Mouse (Mus musculus) midbrain, postnatal 0 days (tissue): ENCODE results near the gene Guca1a. TPM values are rescaled to one million over a fixed set of nuclear protein-coding genes. Genes with fewer than 3 reads are reported as not detected.

Experiments used
- ATAC-seq: fragments of 200-750 bp; cut with Nextera tagmentation; 2 replicates; pipeline ENCODE4 v1.8.0; 2017; ENCODE audit warnings: moderate number of reproducible peaks, mild to moderate bottlenecking, moderate TSS enrichment, moderate library complexity; ENCODE audit not compliant: low FRiP score
- DNase-seq: peaks from one replicate; pipeline ENCODE4 v3.0.0-alpha.2; 2015; ENCODE audit warnings: low spot score
- H3K27ac ChIP-seq: fragments of 300-500 bp; sonication (generic); 2 replicates; pipeline ENCODE4 v1.5.1; 2014; ENCODE audit warnings: low read depth, mild to moderate bottlenecking, low read length, mixed read lengths
- H3K27me3 ChIP-seq: fragments of 300-500 bp; sonication (generic); 2 replicates; pipeline ENCODE4 v1.6.1; 2014; ENCODE audit warnings: low read length, control low read depth, mixed read lengths; ENCODE audit not compliant: insufficient read depth
- H3K36me3 ChIP-seq: fragments of 300-500 bp; sonication (generic); 2 replicates; pipeline ENCODE4 v1.6.1; 2014; ENCODE audit warnings: low read length, control low read depth, mixed read lengths; ENCODE audit not compliant: insufficient read depth
- H3K4me1 ChIP-seq: fragments of 300-500 bp; sonication (generic); 2 replicates; pipeline ENCODE4 v1.6.1; 2014; ENCODE audit warnings: mild to moderate bottlenecking, control low read depth, antibody characterized with exemption, low read length, mixed read lengths; ENCODE audit not compliant: insufficient read depth
- H3K4me2 ChIP-seq: fragments of 300-500 bp; sonication (generic); 2 replicates; pipeline ENCODE4 v1.6.1; 2014; ENCODE audit warnings: low read depth, mild to moderate bottlenecking, low read length, mixed read lengths; ENCODE audit not compliant: poor library complexity, severe bottlenecking
- H3K4me3 ChIP-seq: fragments of 300-500 bp; sonication (generic); 2 replicates; pipeline ENCODE4 v1.5.1; 2014; ENCODE audit warnings: low read depth, mild to moderate bottlenecking, low read length, moderate library complexity
- H3K9ac ChIP-seq: fragments of 300-500 bp; sonication (generic); replicated peaks from 2 replicates; pipeline ENCODE4 v1.6.1; 2014; ENCODE audit warnings: mild to moderate bottlenecking, low read length, moderate library complexity, mixed read lengths; ENCODE audit not compliant: poor library complexity, severe bottlenecking
- H3K9me3 ChIP-seq: fragments of 300-500 bp; sonication (generic); 2 replicates; pipeline ENCODE4 v1.6.1; 2016; ENCODE audit warnings: low read length, control low read depth
- CTCF ChIP-seq: IDR thresholded peaks from 2 replicates; pipeline ENCODE4 v1.5.1; 2016; ENCODE audit warnings: antibody characterized with exemption, mild to moderate bottlenecking
- WGBS: fragments of 180-500 bp; shearing (Covaris S2); extraction: QIAGEN DNeasy Blood & Tissue Kit; methylation state at CpG from one replicate; pipeline ENCODE4 v1.1.7; 2014; 5-methylcytosine and 5-hydroxymethylcytosine counted together
- polyA plus RNA-seq: library from polyadenylated mRNA; unstranded; fragments of >200 nt; fragmentation: Nextera tagmentation; extraction: Ambion mirVana; gene quantifications from 2 replicates; pipeline ENCODE4 v1.2.1, GENCODE M21; 2015
- total RNA-seq: library from RNA; depleted of rRNA; stranded (reverse); fragments of >200 nt; gene quantifications from 2 replicates; pipeline ENCODE4 v1.2.3, GENCODE M21; 2014

Gene Guca1a
- total and polyA plus RNA-seq, 2 experiments from 2014 or later = 1.3 TPM; not detected in 1

DNA sequence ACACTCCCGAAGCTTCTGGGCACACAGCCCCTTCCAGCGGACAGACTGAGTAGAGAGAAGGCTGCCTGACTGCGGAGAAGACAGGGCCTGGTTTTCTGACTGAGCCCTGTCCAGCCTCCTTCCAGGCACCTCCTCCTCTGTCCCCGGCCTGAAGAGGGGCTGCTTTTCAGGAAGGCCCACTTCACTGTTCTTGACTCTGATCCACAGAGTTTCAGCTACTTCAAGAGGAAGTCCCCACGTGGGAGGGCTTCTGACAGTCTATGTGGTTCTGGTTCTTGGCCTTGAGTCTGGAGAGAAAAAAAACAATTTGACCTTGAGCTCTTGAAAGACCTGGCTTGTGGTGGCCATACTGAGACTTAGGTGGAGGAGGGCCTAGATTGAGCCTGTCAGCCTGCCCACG is 43.7 kb upstream of the Guca1a start:
- Histone ChIP-seq H3K4me3 (no peak overlapping the region), H3K9me3 (no peaks in the 10 kb centered on the region), H3K27me3 (no peaks in the 10 kb centered on the region), H3K36me3 (no peaks in the 10 kb centered on the region), H3K9ac (no peak overlapping the region), H3K4me2 (no peak overlapping the region), H3K4me1 (peaks cover 6% of the 10 kb centered on the region; the same call in 1 of the 2 replicates), H3K27ac (no peak overlapping the region)
- 77% methylated on average over 6 of the region's 6 CpGs for WGBS
- no peak for ATAC-seq
- TF ChIP-seq CTCF = no peak
- no peak for DNase-seq

DNA sequence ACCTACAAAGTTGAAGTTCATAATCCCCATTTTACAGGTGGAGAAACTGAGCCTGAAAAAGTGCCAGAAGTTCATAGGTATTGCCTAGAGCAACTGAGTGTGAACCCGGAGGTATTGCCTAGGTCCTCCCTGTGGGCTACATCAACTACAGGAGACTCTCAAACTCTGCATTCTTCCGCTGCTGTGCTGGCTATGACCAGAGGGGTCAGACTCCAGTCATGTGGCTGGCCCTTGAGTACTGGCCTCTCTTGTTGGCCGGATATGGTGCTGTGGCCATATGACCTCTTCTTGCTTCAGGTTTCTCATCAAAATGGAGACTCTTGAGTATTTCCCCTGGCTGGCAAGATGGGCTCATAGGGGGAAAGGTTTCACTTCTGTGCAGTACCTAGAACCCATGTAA is 41.9 kb upstream of the Guca1a start:
- H3K4me2 ChIP-seq = no peak overlapping the region
- peaks cover 6% of the 10 kb centered on the region; the same call in 1 of the 2 replicates for H3K4me1 ChIP-seq
- H3K4me3 ChIP-seq = no peak overlapping the region
- no peak overlapping the region for H3K27ac ChIP-seq
- peaks cover 9% of the 10 kb centered on the region for H3K27me3 ChIP-seq
- no peak for TF ChIP-seq CTCF
- no peaks in the 10 kb centered on the region for H3K9me3 ChIP-seq
- 91% methylated on average over 3 of the region's 3 CpGs for WGBS
- no peak for ATAC-seq
- no peak overlapping the region for H3K9ac ChIP-seq
- no peak for DNase-seq
- H3K36me3 ChIP-seq = no peaks in the 10 kb centered on the region

DNA sequence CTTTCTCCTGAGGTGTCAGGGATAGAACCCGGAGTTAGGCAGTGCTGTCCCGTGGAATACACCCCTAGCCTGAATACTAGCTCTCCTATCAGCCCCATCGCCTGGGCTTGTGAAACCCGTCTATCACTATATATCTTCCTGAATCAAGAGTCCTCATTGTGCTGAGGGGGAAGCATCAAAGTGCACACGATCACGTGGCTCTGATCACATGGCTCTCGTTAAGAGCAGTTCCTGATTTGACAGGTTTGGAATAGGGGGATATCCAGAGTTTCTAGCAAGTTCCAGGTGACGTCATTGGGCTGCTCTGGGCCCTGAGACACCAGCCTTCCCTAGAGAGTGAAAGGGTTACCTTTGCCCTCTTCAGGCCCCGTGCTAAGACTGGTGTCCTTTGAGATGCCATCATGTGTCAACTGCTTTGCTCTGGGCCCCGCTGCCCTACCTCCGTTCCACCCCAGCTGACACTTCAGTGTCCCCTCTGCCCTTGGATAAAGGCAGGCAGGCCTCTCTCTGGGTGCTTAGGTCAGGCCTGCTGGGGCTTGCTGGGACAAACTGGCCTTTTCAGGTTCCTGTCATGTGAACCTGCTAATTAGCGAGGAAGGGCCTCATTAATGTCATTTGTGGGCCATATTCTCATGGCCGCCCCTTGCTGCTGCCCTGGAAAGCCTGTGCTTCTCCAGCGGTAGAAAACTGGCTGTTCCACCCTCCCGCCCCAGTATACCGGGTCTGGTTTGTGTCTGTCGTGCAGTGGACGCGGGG is 41.1 kb upstream of the Guca1a start:
- WGBS = 80% methylated on average over 19 of the region's 19 CpGs
- Histone ChIP-seq H3K4me3 (no peak overlapping the region), H3K36me3 (no peaks in the 10 kb centered on the region), H3K4me2 (no peak overlapping the region), H3K9me3 (no peaks in the 10 kb centered on the region), H3K9ac (no peak overlapping the region), H3K27me3 (peaks cover 12% of the 10 kb centered on the region), H3K4me1 (peaks cover 7% of the 10 kb centered on the region; the same call in 1 of the 2 replicates), H3K27ac (no peak overlapping the region)
- ATAC-seq (no peak), DNase-seq (no peak)
- no peak for TF ChIP-seq CTCF

DNA sequence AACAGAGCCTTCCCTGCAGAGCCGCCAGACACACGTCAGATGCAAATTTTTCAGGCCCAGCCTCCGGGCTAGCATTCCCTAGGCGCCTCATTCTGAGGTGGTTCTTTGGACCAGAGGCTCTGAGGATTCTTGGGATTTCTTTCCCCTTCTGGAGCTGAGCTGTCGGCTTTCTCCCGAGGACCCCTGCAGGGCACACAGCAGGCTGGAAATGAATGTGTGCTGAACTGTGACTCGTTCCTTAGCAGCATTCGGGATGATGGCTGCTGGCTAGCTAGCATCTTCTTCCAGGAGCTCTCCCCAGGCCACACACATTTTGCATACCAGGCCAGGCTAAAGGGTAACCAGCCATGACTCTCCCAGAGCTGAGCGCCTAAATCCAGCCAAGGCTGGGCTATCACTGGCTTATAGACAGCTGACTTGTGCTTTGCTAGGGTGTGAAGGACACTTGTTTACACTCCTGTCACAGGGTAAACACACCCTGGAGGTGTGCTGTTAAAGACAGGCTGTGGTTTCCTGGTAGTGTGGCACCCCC is 40.0 kb upstream of the Guca1a start:
- WGBS = 9% methylated on average over 9 of the region's 9 CpGs
- no peak for TF ChIP-seq CTCF
- Histone ChIP-seq H3K27me3 (peaks cover 15% of the 10 kb centered on the region), H3K4me2 (no peak overlapping the region), H3K27ac (peak overlapping the region; percentile 26; the same call in 1 of the 2 replicates), H3K9me3 (no peaks in the 10 kb centered on the region), H3K4me1 (peaks cover 8% of the 10 kb centered on the region; the same call in 1 of the 2 replicates), H3K36me3 (no peaks in the 10 kb centered on the region), H3K9ac (no peak overlapping the region), H3K4me3 (no peak overlapping the region)
- DNase-seq = peak; percentile 31
- peak; percentile 28; the same call in 1 of the 2 replicates for ATAC-seq

DNA sequence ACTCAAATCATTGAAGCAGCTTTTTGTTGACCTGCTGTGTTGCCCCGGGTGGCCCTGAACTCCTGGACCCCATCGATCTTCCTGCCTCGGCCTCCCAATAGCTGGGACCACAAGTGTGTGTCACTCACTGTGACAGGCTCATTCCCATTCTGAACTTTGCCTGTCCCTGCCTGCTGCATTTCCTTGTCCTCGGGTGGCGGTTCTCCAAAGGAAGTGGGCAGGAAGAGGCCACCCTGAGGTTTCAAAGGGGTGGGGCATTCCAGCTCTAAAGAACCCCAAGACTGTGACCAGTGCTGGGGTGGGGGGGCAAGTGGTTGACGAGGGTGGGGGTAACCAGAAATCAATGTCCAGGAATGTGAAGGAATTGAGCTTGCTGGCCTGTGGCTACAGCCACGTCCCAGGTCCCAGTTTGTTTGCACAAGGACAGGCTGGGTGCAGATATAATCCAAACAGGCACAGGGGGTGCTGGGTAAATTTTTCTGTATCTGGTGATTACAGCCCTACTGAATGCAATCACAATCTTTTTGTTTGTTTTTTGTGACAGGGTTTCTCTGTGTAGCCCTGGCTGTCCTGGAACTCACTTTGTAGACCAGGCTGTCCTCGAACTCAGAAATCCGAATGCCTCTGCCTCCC is 39.1 kb upstream of the Guca1a start:
- ATAC-seq (no peak), DNase-seq (no peak)
- H3K27me3 ChIP-seq = peaks cover 15% of the 10 kb centered on the region
- no peak overlapping the region for H3K4me2 ChIP-seq
- H3K27ac ChIP-seq = no peak overlapping the region
- no peaks in the 10 kb centered on the region for H3K36me3 ChIP-seq
- TF ChIP-seq CTCF = no peak
- H3K4me1 ChIP-seq = peaks cover 8% of the 10 kb centered on the region; the same call in 1 of the 2 replicates
- H3K9ac ChIP-seq = no peak overlapping the region
- WGBS = 47% methylated on average over 9 of the region's 9 CpGs
- H3K4me3 ChIP-seq = no peak overlapping the region
- no peaks in the 10 kb centered on the region for H3K9me3 ChIP-seq

DNA sequence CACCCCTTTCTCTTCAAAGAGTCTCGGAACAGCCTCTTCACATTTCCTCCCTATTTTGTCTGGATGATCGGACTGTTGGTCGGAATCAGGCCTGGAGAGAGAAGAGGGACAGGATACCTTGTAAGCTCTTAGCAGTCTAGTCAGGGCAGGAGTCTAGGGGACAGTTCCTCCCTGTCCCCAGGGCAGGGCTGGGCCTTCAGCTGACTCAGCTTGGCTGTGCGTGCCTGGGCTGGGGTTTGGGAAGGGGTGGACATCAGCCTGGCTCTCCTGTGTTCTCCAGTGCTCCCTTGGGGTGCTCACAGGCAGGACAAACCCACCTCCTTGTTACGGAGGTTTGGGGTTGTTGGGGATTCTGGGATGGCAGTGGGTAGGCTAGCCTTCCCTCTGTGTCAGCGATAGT is 38.2 kb upstream of the Guca1a start:
- no peak for TF ChIP-seq CTCF
- Histone ChIP-seq H3K27ac (no peak overlapping the region), H3K4me2 (no peak overlapping the region), H3K36me3 (no peaks in the 10 kb centered on the region), H3K9ac (no peak overlapping the region), H3K9me3 (no peaks in the 10 kb centered on the region), H3K27me3 (peaks cover 15% of the 10 kb centered on the region), H3K4me3 (no peak overlapping the region), H3K4me1 (peaks cover 8% of the 10 kb centered on the region; the same call in 1 of the 2 replicates)
- no peak for ATAC-seq
- DNase-seq = no peak
- 79% methylated on average over 6 of the region's 6 CpGs for WGBS
